Mouse (Mus musculus) embryonic facial prominence, embryonic 14.5 days (tissue): ENCODE measurements around the gene Nprl3. TPM values are rescaled to one million over a fixed set of nuclear protein-coding genes. Genes with fewer than 3 reads are reported as not detected.
A peak's percentile ranks its signal among the peaks of the same experiment; 100 is the strongest.

Experiments used
- ATAC-seq: fragments of 200-750 bp; cut with Nextera tagmentation; 2 replicates; pipeline ENCODE4 v1.8.0; 2017; ENCODE audit warnings: low read depth, moderate number of reproducible peaks, moderate TSS enrichment
- DNase-seq: peaks from one replicate; pipeline ENCODE4 v3.0.0-alpha.2; 2015; ENCODE audit warnings: low spot score
- H3K27ac ChIP-seq: fragments of 300-500 bp; sonication (generic); replicated peaks from 2 replicates; pipeline ENCODE4 v1.5.1; 2014; ENCODE audit warnings: low read depth, mild to moderate bottlenecking, low read length, moderate library complexity
- H3K27me3 ChIP-seq: fragments of 300-500 bp; sonication (generic); replicated peaks from 2 replicates; pipeline ENCODE4 v1.6.1; 2014; ENCODE audit warnings: low read length; ENCODE audit not compliant: control insufficient read depth, insufficient read depth
- H3K36me3 ChIP-seq: fragments of 300-500 bp; sonication (generic); 2 replicates; pipeline ENCODE4 v1.6.1; 2014; ENCODE audit warnings: low read length, mixed read lengths; ENCODE audit not compliant: control insufficient read depth, insufficient read depth
- H3K4me1 ChIP-seq: fragments of 300-500 bp; sonication (generic); 2 replicates; pipeline ENCODE4 v1.6.1; 2014; ENCODE audit warnings: antibody characterized with exemption, low read length; ENCODE audit not compliant: control insufficient read depth, insufficient read depth
- H3K4me2 ChIP-seq: fragments of 300-500 bp; sonication (generic); 2 replicates; pipeline ENCODE4 v1.6.1; 2014; ENCODE audit warnings: low read depth, mild to moderate bottlenecking, low read length, moderate library complexity, mixed read lengths
- H3K4me3 ChIP-seq: fragments of 300-500 bp; sonication (generic); 2 replicates; pipeline ENCODE4 v1.5.1; 2014; ENCODE audit warnings: low read depth, mild to moderate bottlenecking, low read length
- H3K9ac ChIP-seq: fragments of 300-500 bp; sonication (generic); 2 replicates; pipeline ENCODE4 v1.6.1; 2014; ENCODE audit warnings: low read depth, mild to moderate bottlenecking, low read length, moderate library complexity, mixed read lengths
- H3K9me3 ChIP-seq: fragments of 300-500 bp; sonication (generic); 2 replicates; pipeline ENCODE4 v1.6.1; 2016; ENCODE audit warnings: low read length; ENCODE audit not compliant: control insufficient read depth
- WGBS: fragments of 180-500 bp; shearing (Covaris S2); extraction: QIAGEN DNeasy Blood & Tissue Kit; methylation state at CpG from one replicate; pipeline ENCODE4 v1.1.7; 2014; 5-methylcytosine and 5-hydroxymethylcytosine counted together
- polyA plus RNA-seq: library from polyadenylated mRNA; unstranded; fragments of >200 nt; fragmentation: Nextera tagmentation; extraction: Ambion mirVana; gene quantifications from 2 replicates; pipeline ENCODE4 v1.2.1, GENCODE M21; 2014

Gene Nprl3
- polyA plus RNA-seq, 1 experiment from 2014 or later: 22.3 TPM

GRCm38 (mm10) chr11:32188881-32189280 is 78.6 kb downstream of the Nprl3 start:
- WGBS: 87% methylated on average over 12 of the region's 12 CpGs
- DNase-seq: no peak

DNA sequence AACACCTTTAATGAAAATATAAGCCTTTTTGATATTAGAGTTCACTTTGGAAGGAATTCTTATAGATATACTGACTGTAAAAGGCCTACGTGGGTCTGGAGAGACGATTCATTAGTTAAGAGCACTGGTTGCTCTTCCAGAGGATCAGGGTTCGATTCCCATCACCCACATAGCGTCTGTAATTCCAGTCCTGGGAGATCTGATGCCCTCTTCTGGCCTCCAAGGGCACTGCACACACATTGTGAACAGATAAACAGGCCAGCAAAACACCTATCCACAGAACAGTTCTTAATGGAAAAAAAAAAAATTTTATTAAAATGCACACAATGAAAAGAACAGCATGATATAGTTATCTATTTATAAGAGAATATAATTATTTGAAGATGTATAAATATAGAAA is 80.3 kb downstream of the Nprl3 start:
- Histone ChIP-seq H3K4me2 (no peak overlapping the region), H3K9me3 (no peaks in the 10 kb centered on the region), H3K27ac (no peak overlapping the region), H3K4me3 (no peak overlapping the region), H3K36me3 (no peaks in the 10 kb centered on the region), H3K4me1 (no peaks in the 10 kb centered on the region), H3K27me3 (no peaks in the 10 kb centered on the region), H3K9ac (no peak overlapping the region)
- 86% methylated on average over 4 of the region's 4 CpGs for WGBS
- ATAC-seq (no peak), DNase-seq (no peak)

More at GRCm38 (mm10) chr11:32188881-32189280, 78.6 kb downstream of the Nprl3 start:
- H3K27me3 ChIP-seq: no peaks in the 10 kb centered on the region
- H3K4me1 ChIP-seq: no peaks in the 10 kb centered on the region
- no peak for ATAC-seq
- no peak overlapping the region for H3K4me2 ChIP-seq
- H3K9ac ChIP-seq: no peak overlapping the region
- no peak overlapping the region for H3K27ac ChIP-seq
- no peak overlapping the region for H3K4me3 ChIP-seq
- no peaks in the 10 kb centered on the region for H3K36me3 ChIP-seq
- H3K9me3 ChIP-seq: no peaks in the 10 kb centered on the region

DNA sequence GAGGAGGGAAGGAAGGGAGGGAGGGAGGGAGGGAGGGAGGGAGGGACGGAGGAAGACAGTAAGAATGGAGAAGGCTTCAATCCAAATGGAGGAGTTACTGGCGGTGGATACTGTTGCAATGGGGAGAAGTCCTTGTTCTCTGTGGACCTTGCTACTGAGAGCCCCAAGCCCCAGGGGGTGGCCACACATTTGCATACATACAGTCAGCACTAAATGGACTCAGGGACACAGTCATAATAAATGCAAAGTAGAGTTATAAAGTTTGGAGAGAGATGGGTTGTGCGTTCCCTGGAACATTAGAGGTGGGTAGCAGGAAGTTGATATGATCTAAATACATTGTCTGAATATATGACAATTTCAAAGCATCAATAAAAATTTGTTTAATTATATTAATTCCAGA is 81.5 kb downstream of the Nprl3 start:
- H3K4me1 ChIP-seq: no peaks in the 10 kb centered on the region
- no peak overlapping the region for H3K4me3 ChIP-seq
- H3K9me3 ChIP-seq: no peaks in the 10 kb centered on the region
- H3K27ac ChIP-seq: no peak overlapping the region
- H3K36me3 ChIP-seq: no peaks in the 10 kb centered on the region
- DNase-seq: no peak
- WGBS: 82% methylated on average over 3 of the region's 3 CpGs
- no peak overlapping the region for H3K4me2 ChIP-seq
- H3K27me3 ChIP-seq: no peaks in the 10 kb centered on the region
- H3K9ac ChIP-seq: no peak overlapping the region
- no peak for ATAC-seq

GRCm38 (mm10) chr11:32184469-32184868 is 83.0 kb downstream of the Nprl3 start:
- no peak overlapping the region for H3K4me3 ChIP-seq
- H3K4me2 ChIP-seq: no peak overlapping the region
- no peaks in the 10 kb centered on the region for H3K9me3 ChIP-seq
- ATAC-seq: no peak
- no peaks in the 10 kb centered on the region for H3K4me1 ChIP-seq
- WGBS: 87% methylated on average over 8 of the region's 8 CpGs
- no peak for DNase-seq
- no peak overlapping the region for H3K27ac ChIP-seq
- no peaks in the 10 kb centered on the region for H3K27me3 ChIP-seq
- no peak overlapping the region for H3K9ac ChIP-seq
- H3K36me3 ChIP-seq: no peaks in the 10 kb centered on the region

DNA sequence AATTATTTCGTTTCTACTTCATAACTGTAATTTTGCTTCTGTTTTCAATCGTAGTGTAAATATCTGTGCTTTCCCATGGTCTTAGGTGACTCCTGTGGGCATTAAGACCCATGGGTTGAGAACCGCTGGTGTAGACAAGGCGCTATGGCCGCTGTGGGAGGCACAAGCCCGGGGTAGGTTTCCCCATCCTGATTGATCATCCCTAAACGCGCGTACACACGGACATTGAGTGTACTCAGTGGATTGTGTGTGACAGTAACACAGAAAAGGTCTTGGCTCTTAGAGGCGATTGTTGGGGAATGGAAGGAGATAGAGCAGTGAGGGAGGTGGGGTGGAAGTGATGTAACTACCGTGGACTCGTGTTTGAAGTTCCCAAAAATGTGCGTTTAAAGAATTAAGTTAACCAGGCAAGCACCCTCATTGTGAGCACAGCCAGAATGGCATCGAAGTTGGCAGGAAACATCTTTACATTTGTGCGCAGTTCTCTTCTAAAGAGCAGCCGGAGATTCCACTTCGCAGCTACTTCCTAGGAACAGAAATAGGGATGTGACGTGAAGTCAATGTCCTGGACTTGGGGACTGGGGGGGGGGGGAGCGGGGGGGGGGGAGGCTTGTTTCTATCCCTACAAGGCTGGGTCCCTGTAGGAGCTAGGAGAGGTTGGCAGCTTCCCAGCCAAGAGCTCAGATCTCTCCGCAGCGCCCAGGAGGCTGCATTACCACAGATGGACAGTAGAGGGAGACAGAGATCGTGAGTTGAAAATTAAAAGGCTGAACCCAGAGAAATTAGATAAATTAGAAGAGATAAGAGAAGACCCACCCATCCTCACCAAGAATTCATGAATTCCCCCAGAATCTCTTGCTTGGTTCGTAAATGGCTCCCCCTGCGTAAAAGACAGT is 85.3 kb downstream of the Nprl3 start:
- no peaks in the 10 kb centered on the region for H3K27me3 ChIP-seq
- H3K4me3 ChIP-seq: no peak overlapping the region
- no peak overlapping the region for H3K9ac ChIP-seq
- H3K4me1 ChIP-seq: no peaks in the 10 kb centered on the region
- WGBS: 45% methylated on average over 24 of the region's 25 CpGs
- no peaks in the 10 kb centered on the region for H3K36me3 ChIP-seq
- no peak overlapping the region for H3K27ac ChIP-seq
- DNase-seq (peak; percentile 82), ATAC-seq (no peak)
- no peak overlapping the region for H3K4me2 ChIP-seq
- H3K9me3 ChIP-seq: no peaks in the 10 kb centered on the region

GRCm38 (mm10) chr11:32181246-32181645 is 86.3 kb downstream of the Nprl3 start:
- DNase-seq (no peak), ATAC-seq (no peak)
- Histone ChIP-seq H3K4me1 (no peaks in the 10 kb centered on the region), H3K9me3 (no peaks in the 10 kb centered on the region), H3K27me3 (no peaks in the 10 kb centered on the region), H3K9ac (no peak overlapping the region), H3K27ac (no peak overlapping the region), H3K4me3 (no peak overlapping the region), H3K4me2 (no peak overlapping the region), H3K36me3 (no peaks in the 10 kb centered on the region)
- WGBS: 80% methylated on average over 4 of the region's 4 CpGs

DNA sequence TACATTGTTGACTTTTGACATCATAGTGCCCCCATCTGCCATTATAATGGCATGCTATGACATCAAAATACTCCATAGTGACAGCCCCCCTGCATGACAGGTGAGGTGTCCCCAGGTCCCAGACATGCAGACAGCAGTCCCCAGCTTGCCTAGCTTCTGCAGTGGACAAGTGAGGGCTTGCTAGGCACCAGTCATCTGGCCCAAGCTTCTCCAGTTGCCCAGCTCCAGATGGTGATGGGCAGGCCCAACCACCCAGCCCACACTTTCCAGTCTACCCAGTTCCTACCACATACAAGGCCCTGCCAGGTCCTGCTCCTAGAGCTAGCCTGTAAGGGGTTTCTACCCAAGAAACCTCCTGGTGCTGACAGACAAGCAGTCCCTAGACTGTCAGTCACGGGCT is 89.0 kb downstream of the Nprl3 start:
- Histone ChIP-seq H3K9ac (no peak overlapping the region), H3K36me3 (no peaks in the 10 kb centered on the region), H3K27me3 (no peaks in the 10 kb centered on the region), H3K27ac (no peak overlapping the region), H3K4me3 (no peak overlapping the region), H3K4me2 (no peak overlapping the region), H3K9me3 (no peaks in the 10 kb centered on the region), H3K4me1 (no peaks in the 10 kb centered on the region)
- 68% methylated on average over 1 of the region's 1 CpGs for WGBS
- DNase-seq (no peak), ATAC-seq (no peak)
